Mouse (Mus musculus) stomach, adult 2 months (tissue): ENCODE data around the gene Rad50. TPM values are rescaled to one million over a fixed set of nuclear protein-coding genes. Genes with fewer than 3 reads are reported as not detected.

Source experiments
- polyA plus RNA-seq: library from polyadenylated mRNA; depleted of rRNA; stranded (reverse); fragments of >200 nt; gene quantifications from 2 replicates; pipeline ENCODE4 v1.2.3, GENCODE M21; 2012; rRNA removed

The Rad50 gene
- polyA plus RNA-seq, result 1.4 and 1.5 TPM in 2 replicates

DNA sequence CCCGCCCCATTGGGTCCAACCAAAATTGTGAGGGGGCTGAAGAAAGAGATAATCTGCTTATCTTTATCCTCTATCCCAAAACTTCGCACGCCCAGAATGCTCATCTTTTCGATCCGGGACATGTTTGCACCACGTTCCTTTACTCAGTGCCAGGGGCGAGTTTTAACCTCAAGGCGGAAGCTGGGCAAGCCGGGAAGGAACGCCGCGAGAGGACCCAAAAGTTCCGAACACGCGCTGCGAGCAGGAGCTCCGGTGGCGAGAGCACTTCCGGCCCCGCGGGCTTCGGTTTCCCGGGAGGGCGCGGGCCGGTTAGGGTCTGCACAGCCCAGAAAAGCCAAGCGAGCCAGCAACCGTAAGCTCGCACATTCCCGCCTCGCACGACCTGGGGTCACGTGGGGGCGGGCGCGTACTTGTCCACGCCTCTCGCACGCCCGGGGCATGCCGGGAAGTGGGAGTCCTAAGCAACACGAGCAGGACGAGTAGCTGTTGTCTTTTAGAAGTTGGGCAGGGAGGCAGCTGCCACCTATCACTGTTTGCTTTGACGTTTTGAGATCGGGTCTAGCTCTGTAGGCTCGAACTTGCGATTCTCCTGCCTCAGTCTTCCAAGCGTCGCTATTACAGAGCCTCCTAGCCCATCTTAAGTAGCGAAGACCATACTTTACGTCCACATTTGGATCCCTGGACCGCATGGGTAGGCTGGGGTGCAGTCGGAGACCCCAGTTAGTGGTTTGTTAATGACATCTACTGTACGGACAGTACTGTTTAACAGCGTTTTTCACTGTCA is at the start of gene Rad50:
Gene Rad50, minus strand, starts transcription at position 386 of the 784 bp plus-strand sequence.

GRCm38 (mm10) chr11:53720715-53721114 is 13.6 kb upstream of the Rad50 start, which contains the start of gene Il5:
Il5 (plus strand) TSS chr11:53720794.

GRCm38 (mm10) chr11:53634556-53634955 is 72.6 kb downstream of the Rad50 start, which contains the start of gene Il13:
Il13 (minus strand) TSS chr11:53634702.

GRCm38 (mm10) chr11:53618619-53619198 is 88.4 kb downstream of the Rad50 start, which contains the start of gene Il4:
Il4 (minus strand) TSS chr11:53618669.

Other genes starting within 250 kb of the Rad50 start
- not detected in 2 replicates for gene Gm9837, start 236.8 kb downstream of the Rad50 start, polyA plus RNA-seq
- not detected in 2 replicates for gene Gm9945, start 227.2 kb downstream of the Rad50 start, polyA plus RNA-seq
- gene Sowaha, start 227.0 kb downstream of the Rad50 start, polyA plus RNA-seq, result 1.6 and 2.7 TPM in 2 replicates
- gene Sept8, start 188.1 kb downstream of the Rad50 start, polyA plus RNA-seq, result 15.4 and 16.8 TPM in 2 replicates
- gene Kif3a, start 139.9 kb downstream of the Rad50 start, polyA plus RNA-seq, result 0.66 and 0.69 TPM in 2 replicates
- not detected in 2 replicates for gene Il4, start 88.7 kb downstream of the Rad50 start, polyA plus RNA-seq
- gene Il13, start 72.6 kb downstream of the Rad50 start, polyA plus RNA-seq, result 0.74 and 0.84 TPM in 2 replicates
- gene Il5, start 13.5 kb upstream of the Rad50 start, polyA plus RNA-seq, result 0.04 and 0.17 TPM in 2 replicates
- 15.6 and 27.3 TPM in 2 replicates for gene Irf1, start 62.7 kb upstream of the Rad50 start, polyA plus RNA-seq
- gene Gm17334, start 65.9 kb upstream of the Rad50 start, polyA plus RNA-seq, result 0.34 and 0.63 TPM in 2 replicates
- 0.99 and 1.6 TPM in 2 replicates for gene Gm12216, start 151.9 kb upstream of the Rad50 start, polyA plus RNA-seq
- 6.6 and 9.9 TPM in 2 replicates for gene Slc22a5, start 184.3 kb upstream of the Rad50 start, polyA plus RNA-seq